Mouse (Mus musculus) lung, postnatal 0 days (tissue): ENCODE measurements around the gene Gm10318. TPM values are rescaled to one million over a fixed set of nuclear protein-coding genes. Genes with fewer than 3 reads are reported as not detected.
A peak's percentile ranks its signal among the peaks of the same experiment; 100 is the strongest.

Source experiments
- ATAC-seq: fragments of 200-750 bp; cut with Nextera tagmentation; 2 replicates; pipeline ENCODE4 v1.8.0; 2017; ENCODE audit warnings: moderate library complexity
- DNase-seq: peaks from one replicate; pipeline ENCODE4 v3.0.0-alpha.2; 2016; ENCODE audit warnings: low spot score
- H3K27ac ChIP-seq: fragments of 300-500 bp; sonication (generic); 2 replicates; pipeline ENCODE4 v1.5.1; 2014; ENCODE audit warnings: antibody characterized with exemption, mild to moderate bottlenecking, low read length, mixed read lengths
- H3K27me3 ChIP-seq: fragments of 300-500 bp; sonication (generic); replicated peaks from 2 replicates; pipeline ENCODE4 v1.6.1; 2014; ENCODE audit warnings: low read length, mixed read lengths; ENCODE audit not compliant: insufficient read depth
- H3K36me3 ChIP-seq: fragments of 300-500 bp; sonication (generic); 2 replicates; pipeline ENCODE4 v1.6.1; 2014; ENCODE audit warnings: low read length, mixed read lengths; ENCODE audit not compliant: insufficient read depth
- H3K4me1 ChIP-seq: fragments of 300-500 bp; sonication (generic); 2 replicates; pipeline ENCODE4 v1.6.1; 2014; ENCODE audit warnings: antibody characterized with exemption, low read depth, low read length, mixed read lengths; ENCODE audit not compliant: insufficient read depth
- H3K4me2 ChIP-seq: fragments of 300-500 bp; sonication (generic); replicated peaks from 2 replicates; pipeline ENCODE4 v1.6.1; 2014; ENCODE audit warnings: low read depth, mild to moderate bottlenecking, low read length, moderate library complexity, mixed read lengths
- H3K4me3 ChIP-seq: fragments of 300-500 bp; sonication (generic); 2 replicates; pipeline ENCODE4 v1.5.1; 2014; ENCODE audit warnings: low read depth, low read length
- H3K9ac ChIP-seq: fragments of 300-500 bp; sonication (generic); replicated peaks from 2 replicates; pipeline ENCODE4 v1.6.1; 2014; ENCODE audit warnings: low read depth, mild to moderate bottlenecking
- H3K9me3 ChIP-seq: fragments of 300-500 bp; sonication (generic); 2 replicates; pipeline ENCODE4 v1.6.1; 2016; ENCODE audit warnings: low read length, mixed read lengths
- CTCF ChIP-seq: IDR thresholded peaks from 2 replicates; pipeline ENCODE4 v1.5.1; 2016; ENCODE audit warnings: antibody characterized with exemption, mild to moderate bottlenecking
- EP300 ChIP-seq: IDR thresholded peaks from 2 replicates; pipeline ENCODE4 v1.6.1; 2016; ENCODE audit warnings: antibody characterized with exemption, mild to moderate bottlenecking, control low read depth
- WGBS: fragments of 180-500 bp; shearing (Covaris S2); extraction: QIAGEN DNeasy Blood & Tissue Kit; methylation state at CpG from one replicate; pipeline ENCODE4 v1.1.7; 2014; 5-methylcytosine and 5-hydroxymethylcytosine counted together
- polyA plus RNA-seq: library from polyadenylated mRNA; unstranded; fragments of >200 nt; fragmentation: Nextera tagmentation; extraction: Ambion mirVana; gene quantifications from 2 replicates; pipeline ENCODE4 v1.2.1, GENCODE M21; 2015

Gene Gm10318
- polyA plus RNA-seq, 1 experiment from 2014 or later, result not detected

- H3K9ac ChIP-seq, result peak overlapping the region; percentile 43; the same call in 1 of the 2 replicates
- H3K4me1 ChIP-seq, result no peaks in the 10 kb centered on the region
- ATAC-seq (peak; percentile 17), DNase-seq (peak; percentile 39)
- H3K4me3 ChIP-seq, result peak overlapping the region; percentile 55
- no peaks in the 10 kb centered on the region for H3K36me3 ChIP-seq
- no peaks in the 10 kb centered on the region for H3K27me3 ChIP-seq
- peak overlapping the region; percentile 92 for H3K4me2 ChIP-seq
- TF ChIP-seq EP300 (no peak), CTCF (no peak)
- no peak overlapping the region for H3K27ac ChIP-seq
- 3% methylated on average over 14 of the region's 14 CpGs for WGBS
- no peaks in the 10 kb centered on the region for H3K9me3 ChIP-seq
These were observed 49.2 kb downstream of the Gm10318 start for GRCm38 (mm10) chr10:77901871-77902210.

- Histone ChIP-seq H3K9me3 (no peaks in the 10 kb centered on the region), H3K27me3 (no peaks in the 10 kb centered on the region), H3K4me2 (peak within 1 kb of the TSS; percentile 92), H3K9ac (peak within 1 kb of the TSS; percentile 43; the same call in 1 of the 2 replicates), H3K36me3 (no peaks in the 10 kb centered on the region), H3K27ac (no peak within 1 kb of the TSS), H3K4me3 (peak within 1 kb of the TSS; percentile 55), H3K4me1 (no peaks in the 10 kb centered on the region)
- ATAC-seq (peak; percentile 84), DNase-seq (peak; percentile 66)
- TF ChIP-seq CTCF (peak; percentile 56), EP300 (no peak)
- WGBS, result 0% methylated on average over 38 of the region's 46 CpGs
These were observed 49.7 kb downstream of the Gm10318 start, which contains the start of gene Lrrc3 for GRCm38 (mm10) chr10:77902211-77902893. Gene Lrrc3, minus strand, starts transcription at chr10:77902536.

GRCm38 (mm10) chr10:77902894-77903715, 50.4 kb downstream of the Gm10318 start:
- Histone ChIP-seq H3K4me3 (peak overlapping the region; percentile 55), H3K36me3 (no peaks in the 10 kb centered on the region), H3K9me3 (no peaks in the 10 kb centered on the region), H3K9ac (no peak overlapping the region), H3K4me2 (peak overlapping the region; percentile 92), H3K27me3 (no peaks in the 10 kb centered on the region), H3K4me1 (no peaks in the 10 kb centered on the region), H3K27ac (no peak overlapping the region)
- 4% methylated on average over 34 of the region's 35 CpGs for WGBS
- TF ChIP-seq EP300 (no peak), CTCF (no peak)
- ATAC-seq, result peak; percentile 84
- peak; percentile 72 for DNase-seq

Other genes with a start within 250 kb of the Gm10318 start
- 185 and 209 TPM in 2 replicates for gene Sumo3, start 246.8 kb upstream of the Gm10318 start, polyA plus RNA-seq
- gene Gm49325, start 246.7 kb upstream of the Gm10318 start, polyA plus RNA-seq, result 4.9 and 6.4 TPM in 2 replicates
- gene Ube2g2, start 230.6 kb upstream of the Gm10318 start, polyA plus RNA-seq, result 59.8 and 65.6 TPM in 2 replicates
- 0.12 and 0.13 TPM in 2 replicates for gene Tspear, start 166.3 kb upstream of the Gm10318 start, polyA plus RNA-seq
- gene Gm19402, start 162.1 kb upstream of the Gm10318 start, polyA plus RNA-seq, result not detected in 2 replicates
- gene Gm9508, start 155.6 kb upstream of the Gm10318 start, polyA plus RNA-seq, result not detected in 2 replicates
- gene Gm10272, start 146.2 kb upstream of the Gm10318 start, polyA plus RNA-seq, result not detected in 2 replicates
- gene Gm10024, start 141.4 kb upstream of the Gm10318 start, polyA plus RNA-seq, result not detected in 2 replicates
- gene Gm10142, start 137.1 kb upstream of the Gm10318 start, polyA plus RNA-seq, result not detected in 2 replicates
- not detected in 2 replicates for gene Krtap12-1, start 132.3 kb upstream of the Gm10318 start, polyA plus RNA-seq
- not detected in 2 replicates for gene Gm10100, start 126.4 kb upstream of the Gm10318 start, polyA plus RNA-seq
- gene Gm18596, start 110.2 kb upstream of the Gm10318 start, polyA plus RNA-seq, result not detected in 2 replicates
- not detected in 2 replicates for gene Gm9736, start 101.5 kb upstream of the Gm10318 start, polyA plus RNA-seq
- gene Gm3233, start 93.2 kb upstream of the Gm10318 start, polyA plus RNA-seq, result not detected in 2 replicates
- gene Gm3238, start 81.5 kb upstream of the Gm10318 start, polyA plus RNA-seq, result not detected in 2 replicates
- not detected in 2 replicates for gene Gm7138, start 75.9 kb upstream of the Gm10318 start, polyA plus RNA-seq
- gene Gm3250, start 70.3 kb upstream of the Gm10318 start, polyA plus RNA-seq, result not detected in 2 replicates
- not detected in 2 replicates for gene Gm7137, start 64.7 kb upstream of the Gm10318 start, polyA plus RNA-seq
- gene Gm9639, start 57.8 kb upstream of the Gm10318 start, polyA plus RNA-seq, result not detected in 2 replicates
- not detected in 2 replicates for gene Gm19668, start 53.7 kb upstream of the Gm10318 start, polyA plus RNA-seq
- gene Gm9507, start 41.0 kb upstream of the Gm10318 start, polyA plus RNA-seq, result not detected in 2 replicates
- not detected in 2 replicates for gene Gm2696, start 38.2 kb upstream of the Gm10318 start, polyA plus RNA-seq
- not detected in 2 replicates for gene Krtap10-4, start 25.8 kb upstream of the Gm10318 start, polyA plus RNA-seq
- gene Krtap10-10, start 16.9 kb upstream of the Gm10318 start, polyA plus RNA-seq, result not detected in 2 replicates
- gene Gm36176, start 6.1 kb upstream of the Gm10318 start, polyA plus RNA-seq, result not detected in 2 replicates
- not detected in 2 replicates for gene Gm3285, start 9.1 kb downstream of the Gm10318 start, polyA plus RNA-seq
- gene Lrrc3, start 49.7 kb downstream of the Gm10318 start, polyA plus RNA-seq, result 1.2 and 1.6 TPM in 2 replicates
- 0.52 and 0.74 TPM in 2 replicates for gene Trpm2, start 117.7 kb downstream of the Gm10318 start, polyA plus RNA-seq
- gene 1810043G02Rik, start 125.7 kb downstream of the Gm10318 start, polyA plus RNA-seq, result 15.1 and 16.8 TPM in 2 replicates
- 35.6 and 40.0 TPM in 2 replicates for gene Pfkl, start 157.2 kb downstream of the Gm10318 start, polyA plus RNA-seq
- gene Dnmt3l, start 189.1 kb downstream of the Gm10318 start, polyA plus RNA-seq, result 0.36 TPM in 1 of 2 replicates, not detected in the other
- not detected in 2 replicates for gene Aire, start 190.8 kb downstream of the Gm10318 start, polyA plus RNA-seq
- gene Icosl, start 216.4 kb downstream of the Gm10318 start, polyA plus RNA-seq, result 5.4 and 5.8 TPM in 2 replicates